Mouse (Mus musculus) limb, embryonic 15.5 days (tissue): ENCODE data around the gene Ckap5. TPM values are rescaled to one million over a fixed set of nuclear protein-coding genes. Genes with fewer than 3 reads are reported as not detected.
"Not testable (repeated sequence)": the region's sequence is repeated elsewhere in the genome, so short reads cannot be mapped to it uniquely, and the experiment has no call there.

Experiments
- ATAC-seq: fragments of 200-750 bp; cut with Nextera tagmentation; 2 replicates; pipeline ENCODE4 v1.8.0; 2017; ENCODE audit warnings: low read depth, moderate TSS enrichment; ENCODE audit not compliant: insufficient number of reproducible peaks, low FRiP score, low TSS enrichment
- H3K27ac ChIP-seq: fragments of 300-500 bp; sonication (generic); 2 replicates; pipeline ENCODE4 v1.5.1; 2015; ENCODE audit warnings: moderate library complexity, mild to moderate bottlenecking, inconsistent platforms
- H3K27me3 ChIP-seq: fragments of 300-500 bp; sonication (generic); 2 replicates; pipeline ENCODE4 v1.6.1; 2015; ENCODE audit warnings: inconsistent platforms
- H3K36me3 ChIP-seq: fragments of 300-500 bp; sonication (generic); 2 replicates; pipeline ENCODE4 v1.6.1; 2015; ENCODE audit warnings: inconsistent platforms
- H3K4me1 ChIP-seq: fragments of 300-500 bp; sonication (generic); 2 replicates; pipeline ENCODE4 v1.6.1; 2015; ENCODE audit warnings: inconsistent platforms
- H3K4me2 ChIP-seq: fragments of 300-500 bp; sonication (generic); 2 replicates; pipeline ENCODE4 v1.6.1; 2015; ENCODE audit warnings: mild to moderate bottlenecking, inconsistent platforms
- H3K4me3 ChIP-seq: fragments of 300-500 bp; sonication (generic); 2 replicates; pipeline ENCODE4 v1.5.1; 2015; ENCODE audit warnings: mild to moderate bottlenecking, inconsistent platforms
- H3K9ac ChIP-seq: fragments of 300-500 bp; sonication (generic); 2 replicates; pipeline ENCODE4 v1.6.1; 2015; ENCODE audit warnings: inconsistent platforms
- H3K9me3 ChIP-seq: fragments of 300-500 bp; sonication (generic); 2 replicates; pipeline ENCODE4 v1.6.1; 2016; ENCODE audit warnings: inconsistent platforms
- WGBS: fragments of 180-500 bp; shearing (Covaris S2); methylation state at CpG from one replicate; pipeline ENCODE4 v1.1.7; 2015; 5-methylcytosine and 5-hydroxymethylcytosine counted together
- polyA plus RNA-seq: library from polyadenylated mRNA; unstranded; fragments of >200 nt; fragmentation: Nextera tagmentation; extraction: Ambion mirVana; gene quantifications from 2 replicates; pipeline ENCODE4 v1.2.1, GENCODE M21; 2015

Gene Ckap5
- 75.2 and 78.4 TPM in 2 replicates for polyA plus RNA-seq

- H3K9ac ChIP-seq: peak within 1 kb of the TSS; percentile 96
- under 1% methylated on average over 64 of the region's 64 CpGs for WGBS
- H3K4me3 ChIP-seq: peak within 1 kb of the TSS; percentile 95
- peaks cover 4% of the 10 kb centered on the region; the same call in 1 of the 2 replicates for H3K36me3 ChIP-seq
- H3K27me3 ChIP-seq: no peaks in the 10 kb centered on the region
- H3K4me2 ChIP-seq: peak within 1 kb of the TSS; percentile 68
- H3K27ac ChIP-seq: peak within 1 kb of the TSS; percentile 87
- peak; percentile 96 for ATAC-seq
- H3K4me1 ChIP-seq: peaks cover 7% of the 10 kb centered on the region; the same call in 1 of the 2 replicates
- H3K9me3 ChIP-seq: no peaks in the 10 kb centered on the region
Measured at GRCm38 (mm10) chr2:91526294-91527146, at the start of gene Ckap5. Ckap5 (plus strand) TSS chr2:91526762.

- Histone ChIP-seq H3K4me1 (peaks cover 15% of the 10 kb centered on the region), H3K9me3 (no peaks in the 10 kb centered on the region), H3K36me3 (peaks cover 78% of the 10 kb centered on the region), H3K27me3 (no peaks in the 10 kb centered on the region), H3K4me2 (no peak overlapping the region), H3K4me3 (no peak overlapping the region), H3K27ac (no peak overlapping the region), H3K9ac (no peak overlapping the region)
- 81% methylated on average over 7 of the region's 7 CpGs for WGBS
- ATAC-seq: no peak
Measured at GRCm38 (mm10) chr2:91476841-91477240, 49.7 kb upstream of the Ckap5 start.

GRCm38 (mm10) chr2:91480399-91480801 lies 46.2 kb upstream of the Ckap5 start:
- ATAC-seq: no peak
- WGBS: 93% methylated on average over 9 of the region's 9 CpGs
- H3K4me1 ChIP-seq: peaks cover 10% of the 10 kb centered on the region
- no peak overlapping the region for H3K4me2 ChIP-seq
- no peaks in the 10 kb centered on the region for H3K9me3 ChIP-seq
- no peaks in the 10 kb centered on the region for H3K27me3 ChIP-seq
- no peak overlapping the region for H3K9ac ChIP-seq
- H3K36me3 ChIP-seq: peaks cover 68% of the 10 kb centered on the region
- no peak overlapping the region for H3K27ac ChIP-seq
- H3K4me3 ChIP-seq: no peak overlapping the region

- Histone ChIP-seq H3K27ac (no peak overlapping the region), H3K9me3 (no peaks in the 10 kb centered on the region), H3K4me2 (no peak overlapping the region), H3K9ac (no peak overlapping the region), H3K36me3 (peaks cover 69% of the 10 kb centered on the region), H3K27me3 (no peaks in the 10 kb centered on the region), H3K4me3 (no peak overlapping the region), H3K4me1 (peaks cover 9% of the 10 kb centered on the region)
- ATAC-seq: peak; percentile 72; the same call in 1 of the 2 replicates
- WGBS: 50% methylated on average over 6 of the region's 6 CpGs
Measured at GRCm38 (mm10) chr2:91480805-91481514, 45.6 kb upstream of the Ckap5 start.

GRCm38 (mm10) chr2:91484698-91485097 lies 41.9 kb upstream of the Ckap5 start:
- H3K27ac ChIP-seq: no peak overlapping the region
- no peak overlapping the region for H3K4me2 ChIP-seq
- no peak for ATAC-seq
- H3K4me1 ChIP-seq: no peaks in the 10 kb centered on the region
- peaks cover 63% of the 10 kb centered on the region for H3K36me3 ChIP-seq
- no peak overlapping the region for H3K4me3 ChIP-seq
- no peak overlapping the region for H3K9ac ChIP-seq
- H3K27me3 ChIP-seq: no peaks in the 10 kb centered on the region
- no peaks in the 10 kb centered on the region for H3K9me3 ChIP-seq
- 73% methylated on average over 4 of the region's 4 CpGs for WGBS

GRCm38 (mm10) chr2:91485256-91485655 lies 41.3 kb upstream of the Ckap5 start:
- no peak overlapping the region for H3K9ac ChIP-seq
- WGBS: 81% methylated on average over 6 of the region's 6 CpGs
- no peaks in the 10 kb centered on the region for H3K9me3 ChIP-seq
- no peaks in the 10 kb centered on the region for H3K27me3 ChIP-seq
- H3K36me3 ChIP-seq: peaks cover 64% of the 10 kb centered on the region
- H3K4me2 ChIP-seq: no peak overlapping the region
- no peaks in the 10 kb centered on the region for H3K4me1 ChIP-seq
- no peak overlapping the region for H3K4me3 ChIP-seq
- ATAC-seq: no peak
- no peak overlapping the region for H3K27ac ChIP-seq

GRCm38 (mm10) chr2:91487295-91487694 lies 39.3 kb upstream of the Ckap5 start:
- ATAC-seq, H3K4me3 ChIP-seq, H3K9me3 ChIP-seq, H3K9ac ChIP-seq, H3K4me1 ChIP-seq, H3K27ac ChIP-seq, H3K27me3 ChIP-seq, H3K4me2 ChIP-seq: not testable (repeated sequence)
- WGBS: 45% methylated on average over 3 of the region's 3 CpGs
- peaks cover 74% of the 10 kb centered on the region for H3K36me3 ChIP-seq

GRCm38 (mm10) chr2:91492071-91492635 lies 34.4 kb upstream of the Ckap5 start:
- no peak overlapping the region for H3K27ac ChIP-seq
- H3K4me2 ChIP-seq: no peak overlapping the region
- no peak for ATAC-seq
- H3K27me3 ChIP-seq: no peaks in the 10 kb centered on the region
- peaks cover 85% of the 10 kb centered on the region for H3K36me3 ChIP-seq
- no peak overlapping the region for H3K9ac ChIP-seq
- WGBS: 94% methylated on average over 12 of the region's 12 CpGs
- H3K4me1 ChIP-seq: no peaks in the 10 kb centered on the region
- no peak overlapping the region for H3K4me3 ChIP-seq
- no peaks in the 10 kb centered on the region for H3K9me3 ChIP-seq

- Histone ChIP-seq H3K36me3 (peaks cover 90% of the 10 kb centered on the region), H3K27me3 (no peaks in the 10 kb centered on the region)
- no peak for ATAC-seq
Measured at GRCm38 (mm10) chr2:91493981-91494380, 32.6 kb upstream of the Ckap5 start.

GRCm38 (mm10) chr2:91498093-91498719 lies 28.4 kb upstream of the Ckap5 start:
- Histone ChIP-seq H3K4me2 (no peak overlapping the region), H3K36me3 (peaks cover 88% of the 10 kb centered on the region), H3K4me1 (no peaks in the 10 kb centered on the region), H3K27me3 (no peaks in the 10 kb centered on the region), H3K27ac (no peak overlapping the region), H3K9ac (no peak overlapping the region), H3K9me3 (no peaks in the 10 kb centered on the region), H3K4me3 (no peak overlapping the region)
- ATAC-seq: no peak
- WGBS: 85% methylated on average over 8 of the region's 8 CpGs

More at GRCm38 (mm10) chr2:91493981-91494380, 32.6 kb upstream of the Ckap5 start:
- H3K27ac ChIP-seq: no peak overlapping the region
- H3K4me3 ChIP-seq: no peak overlapping the region
- WGBS: 97% methylated on average over 9 of the region's 9 CpGs
- H3K4me1 ChIP-seq: no peaks in the 10 kb centered on the region
- H3K9ac ChIP-seq: no peak overlapping the region
- H3K4me2 ChIP-seq: no peak overlapping the region
- H3K9me3 ChIP-seq: no peaks in the 10 kb centered on the region

GRCm38 (mm10) chr2:91508076-91508475 lies 18.5 kb upstream of the Ckap5 start:
- Histone ChIP-seq H3K36me3 (peaks cover 73% of the 10 kb centered on the region), H3K4me3 (no peak overlapping the region), H3K27me3 (no peaks in the 10 kb centered on the region), H3K4me2 (no peak overlapping the region), H3K9ac (no peak overlapping the region), H3K4me1 (no peaks in the 10 kb centered on the region), H3K27ac (no peak overlapping the region), H3K9me3 (no peaks in the 10 kb centered on the region)
- 87% methylated on average over 8 of the region's 8 CpGs for WGBS
- no peak for ATAC-seq
